Mouse (Mus musculus) forebrain, embryonic 14.5 days (tissue): ENCODE results near the gene Yeats2. TPM values are rescaled to one million over a fixed set of nuclear protein-coding genes. Genes with fewer than 3 reads are reported as not detected.

Source experiments
- ATAC-seq: fragments of 200-750 bp; cut with Nextera tagmentation; 2 replicates; pipeline ENCODE4 v1.8.0; 2017; ENCODE audit warnings: mild to moderate bottlenecking, moderate library complexity
- DNase-seq: peaks from one replicate; pipeline ENCODE4 v3.0.0-alpha.2; 2015; ENCODE audit warnings: low spot score
- H3K27ac ChIP-seq: fragments of 300-500 bp; sonication (generic); 2 replicates; pipeline ENCODE4 v1.5.1; 2014; ENCODE audit warnings: low read depth, mild to moderate bottlenecking, control low read depth, low read length, moderate library complexity
- H3K27me3 ChIP-seq: fragments of 300-500 bp; sonication (generic); replicated peaks from 2 replicates; pipeline ENCODE4 v1.6.1; 2014; ENCODE audit warnings: low read length, control low read depth, mixed read lengths; ENCODE audit not compliant: control insufficient read depth, insufficient read depth
- H3K36me3 ChIP-seq: fragments of 300-500 bp; sonication (generic); 2 replicates; pipeline ENCODE4 v1.6.1; 2014; ENCODE audit warnings: low read length, control low read depth; ENCODE audit not compliant: control insufficient read depth, insufficient read depth
- H3K4me1 ChIP-seq: fragments of 300-500 bp; sonication (generic); 2 replicates; pipeline ENCODE4 v1.6.1; 2014; ENCODE audit warnings: antibody characterized with exemption, low read length, control low read depth; ENCODE audit not compliant: control insufficient read depth, insufficient read depth
- H3K4me2 ChIP-seq: fragments of 300-500 bp; sonication (generic); 2 replicates; pipeline ENCODE4 v1.6.1; 2014; ENCODE audit warnings: mild to moderate bottlenecking, control low read depth, low read length
- H3K4me3 ChIP-seq: fragments of 300-500 bp; sonication (generic); 2 replicates; pipeline ENCODE4 v1.5.1; 2014; ENCODE audit warnings: low read depth, low read length, control low read depth
- H3K9ac ChIP-seq: fragments of 300-500 bp; sonication (generic); 2 replicates; pipeline ENCODE4 v1.6.1; 2014; ENCODE audit warnings: mild to moderate bottlenecking, low read length, control low read depth, moderate library complexity
- H3K9me3 ChIP-seq: fragments of 300-500 bp; sonication (generic); replicated peaks from 2 replicates; pipeline ENCODE4 v1.6.1; 2016; ENCODE audit warnings: low read length, control low read depth, mixed read lengths; ENCODE audit not compliant: control insufficient read depth
- WGBS: fragments of 180-500 bp; shearing (Covaris S2); extraction: QIAGEN DNeasy Blood & Tissue Kit; methylation state at CpG from one replicate; pipeline ENCODE4 v1.1.7; 2014; 5-methylcytosine and 5-hydroxymethylcytosine counted together
- polyA plus RNA-seq: library from polyadenylated mRNA; unstranded; fragments of >200 nt; fragmentation: Nextera tagmentation; extraction: Ambion mirVana; gene quantifications from 2 replicates; pipeline ENCODE4 v1.2.1, GENCODE M21; 2014

Yeats2 gene
- polyA plus RNA-seq, 1 experiment from 2014 or later: 15.5 TPM

GRCm38 (mm10) chr16:20213591-20214226, 72.8 kb downstream of the Yeats2 start:
- 90% methylated on average over 3 of the region's 3 CpGs for WGBS
- no peaks in the 10 kb centered on the region for H3K4me1 ChIP-seq
- H3K36me3 ChIP-seq: peaks cover 90% of the 10 kb centered on the region
- DNase-seq: peak; percentile 74
- H3K4me2 ChIP-seq: no peak overlapping the region
- no peaks in the 10 kb centered on the region for H3K27me3 ChIP-seq
- ATAC-seq: peak; percentile 34; the same call in 1 of the 2 replicates
- no peak overlapping the region for H3K9ac ChIP-seq
- no peak overlapping the region for H3K4me3 ChIP-seq
- no peaks in the 10 kb centered on the region for H3K9me3 ChIP-seq
- H3K27ac ChIP-seq: no peak overlapping the region

GRCm38 (mm10) chr16:20222726-20223125, 81.9 kb downstream of the Yeats2 start:
- Histone ChIP-seq H3K4me2 (no peak overlapping the region), H3K4me3 (no peak overlapping the region), H3K9ac (no peak overlapping the region), H3K4me1 (no peaks in the 10 kb centered on the region), H3K9me3 (no peaks in the 10 kb centered on the region), H3K36me3 (peaks cover 73% of the 10 kb centered on the region), H3K27me3 (no peaks in the 10 kb centered on the region), H3K27ac (no peak overlapping the region)
- no peak for ATAC-seq
- WGBS: over 99% methylated on average over 6 of the region's 6 CpGs
- no peak for DNase-seq

- Histone ChIP-seq H3K9ac (no peak overlapping the region), H3K36me3 (peaks cover 73% of the 10 kb centered on the region)
- WGBS: 96% methylated on average over 4 of the region's 4 CpGs
Observed at GRCm38 (mm10) chr16:20226676-20227075, 85.8 kb downstream of the Yeats2 start.

GRCm38 (mm10) chr16:20227504-20227903, 86.6 kb downstream of the Yeats2 start:
- DNase-seq (no peak), ATAC-seq (no peak)
- no peak overlapping the region for H3K9ac ChIP-seq
- no peaks in the 10 kb centered on the region for H3K4me1 ChIP-seq
- no peaks in the 10 kb centered on the region for H3K9me3 ChIP-seq
- H3K27me3 ChIP-seq: no peaks in the 10 kb centered on the region
- H3K4me2 ChIP-seq: no peak overlapping the region
- H3K36me3 ChIP-seq: peaks cover 67% of the 10 kb centered on the region
- H3K4me3 ChIP-seq: no peak overlapping the region
- no peak overlapping the region for H3K27ac ChIP-seq
- WGBS: 84% methylated on average over 6 of the region's 6 CpGs

More at GRCm38 (mm10) chr16:20226676-20227075, 85.8 kb downstream of the Yeats2 start:
- ATAC-seq (no peak), DNase-seq (no peak)
- Histone ChIP-seq H3K4me3 (no peak overlapping the region), H3K4me1 (no peaks in the 10 kb centered on the region), H3K27ac (no peak overlapping the region), H3K4me2 (no peak overlapping the region), H3K9me3 (no peaks in the 10 kb centered on the region), H3K27me3 (no peaks in the 10 kb centered on the region)

- Histone ChIP-seq H3K9me3 (no peaks in the 10 kb centered on the region), H3K27me3 (no peaks in the 10 kb centered on the region), H3K9ac (no peak overlapping the region), H3K4me2 (no peak overlapping the region), H3K4me1 (no peaks in the 10 kb centered on the region), H3K36me3 (peaks cover 64% of the 10 kb centered on the region), H3K4me3 (no peak overlapping the region), H3K27ac (no peak overlapping the region)
- 89% methylated on average over 5 of the region's 5 CpGs for whole genome bisulfite sequencing
- no peak for ATAC-seq
- no peak for DNase-seq
Observed at GRCm38 (mm10) chr16:20228167-20228566, 87.3 kb downstream of the Yeats2 start.

GRCm38 (mm10) chr16:20234406-20234805, 93.5 kb downstream of the Yeats2 start:
- Histone ChIP-seq H3K9me3 (no peaks in the 10 kb centered on the region), H3K4me1 (no peaks in the 10 kb centered on the region), H3K36me3 (peaks cover 42% of the 10 kb centered on the region), H3K4me2 (no peak overlapping the region), H3K27me3 (no peaks in the 10 kb centered on the region), H3K4me3 (no peak overlapping the region), H3K27ac (no peak overlapping the region), H3K9ac (no peak overlapping the region)
- no peak for DNase-seq
- ATAC-seq: no peak
- 70% methylated on average over 4 of the region's 4 CpGs for WGBS

GRCm38 (mm10) chr16:20237426-20237825, 96.6 kb downstream of the Yeats2 start:
- 57% methylated on average over 4 of the region's 4 CpGs for WGBS
- no peaks in the 10 kb centered on the region for H3K9me3 ChIP-seq
- 0 out of 2 replicates have a peak, but pooled peaks cover 18% of the 10 kb centered on the region for H3K36me3 ChIP-seq
- no peak overlapping the region for H3K4me2 ChIP-seq
- H3K27me3 ChIP-seq: no peaks in the 10 kb centered on the region
- peak; percentile 18; the same call in 1 of the 2 replicates for ATAC-seq
- no peak overlapping the region for H3K4me3 ChIP-seq
- no peak overlapping the region for H3K9ac ChIP-seq
- H3K27ac ChIP-seq: 0 out of 2 replicates have a peak overlapping the region, but pooled peaks have one; percentile 36
- no peaks in the 10 kb centered on the region for H3K4me1 ChIP-seq
- DNase-seq: peak; percentile 19

- no peaks in the 10 kb centered on the region for H3K4me1 ChIP-seq
- DNase-seq (no peak), ATAC-seq (no peak)
- 0 out of 2 replicates have a peak, but pooled peaks cover 10% of the 10 kb centered on the region for H3K36me3 ChIP-seq
- no peaks in the 10 kb centered on the region for H3K9me3 ChIP-seq
- no peak overlapping the region for H3K4me2 ChIP-seq
- H3K27ac ChIP-seq: no peak overlapping the region
- no peak overlapping the region for H3K4me3 ChIP-seq
- no peaks in the 10 kb centered on the region for H3K27me3 ChIP-seq
- 90% methylated on average over 4 of the region's 4 CpGs for WGBS
- H3K9ac ChIP-seq: no peak overlapping the region
Observed at GRCm38 (mm10) chr16:20238646-20239045, 97.8 kb downstream of the Yeats2 start.
